Mouse (Mus musculus): ENCODE results near the gene Serpina3k. TPM values are rescaled to one million over a fixed set of nuclear protein-coding genes. Genes with fewer than 3 reads are reported as not detected.
"Not testable (repeated sequence)": the region's sequence is repeated elsewhere in the genome, so short reads cannot be mapped to it uniquely, and the experiment has no call there.

The Serpina3k gene
- polyA plus RNA-seq, 1 experiment from 2014 or later, result not detected

- no peak for ATAC-seq (replicated peaks; ENCODE audit: insufficient number of reproducible peaks, insufficient read depth, low FRiP score, low read depth)
- no peak overlapping the region for H3K4me2 ChIP-seq
- H3K4me3 ChIP-seq, result no peak overlapping the region
Measured at GRCm38 (mm10) chr12:104345707-104346106, 7.4 kb downstream of the Serpina3k start.

DNA sequence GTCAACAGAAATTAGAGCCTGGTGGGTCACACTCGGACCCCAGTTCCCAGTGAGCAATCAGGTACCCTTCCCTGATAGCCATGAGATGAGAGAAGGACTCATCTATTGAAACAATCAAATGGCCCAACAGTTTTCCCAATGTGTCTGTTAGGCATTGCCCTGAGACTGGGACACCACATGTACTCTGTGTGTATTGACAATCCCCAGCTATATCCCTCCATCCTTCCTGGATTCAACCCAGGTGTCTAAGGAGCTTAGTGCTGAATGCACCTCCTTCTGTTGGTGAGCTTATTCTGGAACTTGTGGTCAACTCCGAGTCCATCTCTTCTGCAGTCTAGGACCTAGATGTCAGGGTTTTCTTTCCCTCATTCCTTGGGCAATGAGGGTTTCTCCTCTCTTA is 8.8 kb downstream of the Serpina3k start:
- H3K36me3 ChIP-seq, result no peaks in the 10 kb centered on the region
- H3K27ac ChIP-seq, result no peak overlapping the region
- H3K9me3 ChIP-seq (replicated peaks), result no peaks in the 10 kb centered on the region
- H3K4me1 ChIP-seq (replicated peaks), result no peaks in the 10 kb centered on the region
- H3K4me3 ChIP-seq, result no peak overlapping the region
- WGBS, result 67% methylated on average over 2 of the region's 2 CpGs
- no peak overlapping the region for H3K4me2 ChIP-seq
- ATAC-seq (replicated peaks; ENCODE audit: insufficient number of reproducible peaks, insufficient read depth, low FRiP score, low read depth), result no peak
- no peak overlapping the region for H3K9ac ChIP-seq
- no peaks in the 10 kb centered on the region for H3K27me3 ChIP-seq

More at GRCm38 (mm10) chr12:104345707-104346106, 7.4 kb downstream of the Serpina3k start:
- H3K27ac ChIP-seq, result no peak overlapping the region
- no peak overlapping the region for H3K9ac ChIP-seq
- H3K4me1 ChIP-seq (replicated peaks), result no peaks in the 10 kb centered on the region
- no peaks in the 10 kb centered on the region for H3K27me3 ChIP-seq
- no peaks in the 10 kb centered on the region for H3K36me3 ChIP-seq
- H3K9me3 ChIP-seq (replicated peaks), result no peaks in the 10 kb centered on the region

DNA sequence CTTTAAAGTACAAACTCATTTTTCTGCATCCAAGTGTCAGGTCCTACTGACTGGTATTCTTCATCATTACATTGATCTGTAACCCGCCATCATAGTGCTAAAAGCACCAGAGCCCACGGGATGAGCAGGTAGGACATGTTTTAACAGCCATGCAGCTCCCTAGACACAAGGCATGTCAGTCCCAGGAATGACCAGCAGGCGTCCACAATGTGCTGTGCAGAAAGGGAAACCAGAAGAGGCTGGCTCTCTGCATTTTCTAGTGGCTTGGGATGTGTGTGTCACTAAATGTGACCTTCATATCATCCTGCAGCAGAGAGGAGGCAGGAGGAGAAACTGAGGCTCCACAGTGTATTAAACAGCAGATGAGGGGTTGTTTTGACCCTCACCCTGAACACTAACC is 13.5 kb downstream of the Serpina3k start:
- not testable (repeated sequence) for H3K36me3 ChIP-seq; H3K4me1 ChIP-seq (replicated peaks); H3K27me3 ChIP-seq; H3K27ac ChIP-seq; H3K9ac ChIP-seq; H3K4me2 ChIP-seq; ATAC-seq (replicated peaks; ENCODE audit: insufficient number of reproducible peaks, insufficient read depth, low FRiP score, low read depth); H3K4me3 ChIP-seq; H3K9me3 ChIP-seq (replicated peaks)
- WGBS, result 19% methylated on average over 3 of the region's 3 CpGs

DNA sequence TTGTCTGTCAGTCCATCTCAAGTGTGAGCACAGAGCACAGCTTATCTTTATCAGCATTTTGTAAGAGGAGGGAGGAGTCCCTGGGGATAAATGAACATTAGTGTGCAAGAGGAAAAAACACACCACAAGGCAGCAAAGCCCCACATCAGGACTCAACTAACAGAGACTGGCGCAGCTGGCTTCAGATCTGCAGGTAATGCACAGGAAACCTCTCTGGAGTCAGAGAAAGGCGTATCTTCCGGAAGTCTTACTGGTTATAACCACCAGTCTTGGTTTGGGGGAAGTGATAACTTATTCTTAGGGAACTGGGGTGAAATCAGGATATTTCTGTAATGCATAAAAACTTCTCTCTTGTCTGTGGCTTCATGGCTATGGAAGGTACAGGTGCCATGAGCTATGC is 17.7 kb downstream of the Serpina3k start:
- 73% methylated on average over 3 of the region's 3 CpGs for WGBS
- no peak for ATAC-seq (replicated peaks; ENCODE audit: insufficient number of reproducible peaks, insufficient read depth, low FRiP score, low read depth)
- Histone ChIP-seq H3K36me3 (no peaks in the 10 kb centered on the region), H3K9me3 (replicated peaks) (no peaks in the 10 kb centered on the region), H3K27ac (no peak overlapping the region), H3K4me2 (no peak overlapping the region), H3K27me3 (no peaks in the 10 kb centered on the region), H3K4me3 (no peak overlapping the region), H3K9ac (no peak overlapping the region), H3K4me1 (replicated peaks) (no peaks in the 10 kb centered on the region)

GRCm38 (mm10) chr12:104369986-104370385 is 31.7 kb downstream of the Serpina3k start:
- Histone ChIP-seq H3K9me3 (replicated peaks) (no peaks in the 10 kb centered on the region), H3K36me3 (no peaks in the 10 kb centered on the region), H3K4me1 (replicated peaks) (no peaks in the 10 kb centered on the region), H3K27ac (no peak overlapping the region), H3K9ac (no peak overlapping the region), H3K4me3 (no peak overlapping the region), H3K27me3 (no peaks in the 10 kb centered on the region), H3K4me2 (no peak overlapping the region)
- no peak for ATAC-seq (replicated peaks; ENCODE audit: insufficient number of reproducible peaks, insufficient read depth, low FRiP score, low read depth)
- WGBS, result 80% methylated on average over 3 of the region's 3 CpGs

DNA sequence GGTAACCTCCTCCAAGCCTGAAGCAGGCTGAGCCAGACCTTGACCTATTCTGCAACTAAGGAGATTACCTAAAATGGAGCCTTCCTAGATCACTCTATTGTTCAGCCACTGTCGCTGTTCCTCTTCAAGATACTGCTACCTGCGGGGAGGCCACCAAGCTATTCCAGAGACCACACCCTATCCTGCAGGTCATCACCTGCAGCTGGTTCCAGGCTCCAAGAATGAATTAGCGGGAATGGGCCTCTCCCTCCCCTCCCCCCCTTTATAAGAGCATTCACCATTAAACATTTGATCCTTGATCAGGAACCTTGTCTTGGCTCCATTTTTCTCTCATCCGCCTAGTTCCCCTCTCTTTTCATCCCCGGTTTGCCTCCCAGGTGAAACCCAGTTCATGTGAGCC is 38.9 kb downstream of the Serpina3k start:
- not testable (repeated sequence) for H3K9ac ChIP-seq; H3K9me3 ChIP-seq (replicated peaks); H3K4me3 ChIP-seq; H3K27ac ChIP-seq; H3K4me1 ChIP-seq (replicated peaks); H3K4me2 ChIP-seq; H3K27me3 ChIP-seq; ATAC-seq (replicated peaks; ENCODE audit: insufficient number of reproducible peaks, insufficient read depth, low FRiP score, low read depth); H3K36me3 ChIP-seq
- WGBS, result 67% methylated on average over 5 of the region's 5 CpGs

DNA sequence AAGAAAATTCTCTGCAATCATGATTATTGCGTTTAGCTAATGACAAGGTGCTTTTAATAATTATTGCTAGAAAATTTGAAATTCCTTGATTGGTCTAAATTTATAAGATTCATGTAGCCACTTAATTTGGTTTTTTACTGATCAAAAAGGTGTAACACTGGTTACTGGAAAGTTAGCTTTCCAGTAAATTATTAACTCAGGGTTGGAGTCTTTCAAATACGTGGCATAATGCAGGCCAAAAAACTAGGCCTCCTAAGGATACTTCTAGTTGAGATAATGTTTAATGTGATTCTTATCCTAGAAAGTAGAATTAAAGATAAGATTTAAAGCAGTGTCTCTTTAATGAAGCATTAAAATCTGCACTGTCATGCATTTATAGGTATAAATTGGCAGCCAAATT is 40.1 kb downstream of the Serpina3k start:
- ATAC-seq (replicated peaks; ENCODE audit: insufficient number of reproducible peaks, insufficient read depth, low FRiP score, low read depth); H3K27me3 ChIP-seq; H3K4me1 ChIP-seq (replicated peaks); H3K4me2 ChIP-seq; H3K36me3 ChIP-seq; H3K9ac ChIP-seq; H3K9me3 ChIP-seq (replicated peaks); H3K27ac ChIP-seq; H3K4me3 ChIP-seq: not testable (repeated sequence)
- WGBS, result 77% methylated on average over 2 of the region's 2 CpGs

GRCm38 (mm10) chr12:104378815-104379214 is 40.5 kb downstream of the Serpina3k start:
- H3K9me3 ChIP-seq (replicated peaks); ATAC-seq (replicated peaks; ENCODE audit: insufficient number of reproducible peaks, insufficient read depth, low FRiP score, low read depth); H3K4me1 ChIP-seq (replicated peaks); H3K36me3 ChIP-seq; H3K4me3 ChIP-seq; H3K27me3 ChIP-seq; H3K27ac ChIP-seq; H3K4me2 ChIP-seq; H3K9ac ChIP-seq: not testable (repeated sequence)
- WGBS, result 57% methylated on average over 5 of the region's 5 CpGs

- no peaks in the 10 kb centered on the region for H3K27me3 ChIP-seq
- H3K4me2 ChIP-seq, result no peak overlapping the region
- no peaks in the 10 kb centered on the region for H3K4me1 ChIP-seq (replicated peaks)
- no peaks in the 10 kb centered on the region for H3K36me3 ChIP-seq
- ATAC-seq (replicated peaks; ENCODE audit: insufficient number of reproducible peaks, insufficient read depth, low FRiP score, low read depth), result no peak
- H3K27ac ChIP-seq, result no peak overlapping the region
- H3K4me3 ChIP-seq, result no peak overlapping the region
- no peak overlapping the region for H3K9ac ChIP-seq
- H3K9me3 ChIP-seq (replicated peaks), result no peaks in the 10 kb centered on the region; the same call in 1 of the 2 replicates
- 94% methylated on average over 11 of the region's 11 CpGs for WGBS
Measured at GRCm38 (mm10) chr12:104379856-104380255, 41.6 kb downstream of the Serpina3k start.

- H3K9me3 ChIP-seq (replicated peaks); H3K36me3 ChIP-seq; H3K27ac ChIP-seq; H3K4me2 ChIP-seq; H3K4me1 ChIP-seq (replicated peaks); ATAC-seq (replicated peaks; ENCODE audit: insufficient number of reproducible peaks, insufficient read depth, low FRiP score, low read depth); H3K9ac ChIP-seq; H3K27me3 ChIP-seq; H3K4me3 ChIP-seq: not testable (repeated sequence)
- WGBS, result 86% methylated on average over 8 of the region's 8 CpGs
Measured at GRCm38 (mm10) chr12:104381071-104381604, 42.9 kb downstream of the Serpina3k start.

GRCm38 (mm10) chr12:104385987-104386386 is 47.7 kb downstream of the Serpina3k start:
- H3K9ac ChIP-seq; ATAC-seq (replicated peaks; ENCODE audit: insufficient number of reproducible peaks, insufficient read depth, low FRiP score, low read depth); H3K27me3 ChIP-seq; H3K9me3 ChIP-seq (replicated peaks); H3K27ac ChIP-seq; H3K4me3 ChIP-seq; H3K36me3 ChIP-seq; H3K4me2 ChIP-seq; H3K4me1 ChIP-seq (replicated peaks): not testable (repeated sequence)

DNA sequence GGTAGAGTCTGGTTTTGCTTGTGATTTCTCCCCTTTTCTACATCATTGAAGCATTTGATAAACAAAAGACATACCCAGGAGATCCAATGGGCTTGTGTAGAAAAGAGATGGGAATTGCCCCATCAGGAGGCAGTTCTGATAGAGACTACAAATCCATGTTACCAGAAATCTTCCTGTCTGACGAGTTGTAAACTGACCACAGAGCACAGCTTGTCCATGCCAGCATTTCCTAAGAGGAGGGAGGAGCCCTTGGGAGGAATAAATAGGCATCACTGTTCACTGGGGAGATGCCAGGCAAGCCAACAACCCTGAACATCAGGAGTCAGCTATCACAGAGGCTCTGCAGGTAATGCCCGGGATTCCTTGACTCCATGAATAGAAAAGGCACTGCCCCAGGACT is 48.6 kb downstream of the Serpina3k start:
- not testable (repeated sequence) for H3K4me3 ChIP-seq; H3K4me2 ChIP-seq; H3K27me3 ChIP-seq; ATAC-seq (replicated peaks; ENCODE audit: insufficient number of reproducible peaks, insufficient read depth, low FRiP score, low read depth); H3K4me1 ChIP-seq (replicated peaks); H3K9me3 ChIP-seq (replicated peaks); H3K27ac ChIP-seq; H3K9ac ChIP-seq; H3K36me3 ChIP-seq
- WGBS, result 61% methylated on average over 2 of the region's 2 CpGs

Data from heart, embryonic 15.5 days (tissue).